Mouse (Mus musculus) midbrain, embryonic 11.5 days (tissue): ENCODE data around the gene Arhgap18. TPM values are rescaled to one million over a fixed set of nuclear protein-coding genes. Genes with fewer than 3 reads are reported as not detected.

Source experiments
- ATAC-seq: fragments of 200-750 bp; cut with Nextera tagmentation; 2 replicates; pipeline ENCODE4 v1.8.0; 2017; ENCODE audit warnings: moderate TSS enrichment, moderate library complexity; ENCODE audit not compliant: low FRiP score
- DNase-seq: peaks from one replicate; pipeline ENCODE4 v3.0.0; 2015; ENCODE audit warnings: low spot score; ENCODE audit errors: missing footprints
- H3K27ac ChIP-seq: fragments of 300-500 bp; sonication (generic); 2 replicates; pipeline ENCODE4 v1.5.1; 2014; ENCODE audit warnings: low read depth, low read length
- H3K27me3 ChIP-seq: fragments of 300-500 bp; sonication (generic); 2 replicates; pipeline ENCODE4 v1.6.1; 2014; ENCODE audit warnings: mild to moderate bottlenecking, low read length, moderate library complexity, mixed read lengths; ENCODE audit not compliant: control insufficient read depth, insufficient read depth
- H3K36me3 ChIP-seq: fragments of 300-500 bp; sonication (generic); 2 replicates; pipeline ENCODE4 v1.6.1; 2014; ENCODE audit warnings: mild to moderate bottlenecking, low read length, moderate library complexity, mixed read lengths; ENCODE audit not compliant: control insufficient read depth, insufficient read depth
- H3K4me1 ChIP-seq: fragments of 300-500 bp; sonication (generic); 2 replicates; pipeline ENCODE4 v1.6.1; 2014; ENCODE audit warnings: low read length; ENCODE audit not compliant: control insufficient read depth, insufficient read depth
- H3K4me2 ChIP-seq: fragments of 300-500 bp; sonication (generic); 2 replicates; pipeline ENCODE4 v1.6.1; 2014; ENCODE audit warnings: mild to moderate bottlenecking, moderate library complexity
- H3K4me3 ChIP-seq: fragments of 300-500 bp; sonication (generic); 2 replicates; pipeline ENCODE4 v1.5.1; 2014; ENCODE audit warnings: low read depth, low read length
- H3K9ac ChIP-seq: fragments of 300-500 bp; sonication (generic); 2 replicates; pipeline ENCODE4 v1.6.1; 2014; ENCODE audit warnings: low read length
- H3K9me3 ChIP-seq: fragments of 300-500 bp; sonication (generic); 2 replicates; pipeline ENCODE4 v1.6.1; 2016; ENCODE audit warnings: low read length; ENCODE audit not compliant: control insufficient read depth
- WGBS: fragments of 180-500 bp; shearing (Covaris S2); extraction: QIAGEN DNeasy Blood & Tissue Kit; methylation state at CpG from one replicate; pipeline ENCODE4 v1.1.7; 2014; 5-methylcytosine and 5-hydroxymethylcytosine counted together
- polyA plus RNA-seq: library from polyadenylated mRNA; unstranded; fragments of >200 nt; fragmentation: Nextera tagmentation; extraction: Ambion mirVana; gene quantifications from 2 replicates; pipeline ENCODE4 v1.2.1, GENCODE M21; 2014

Gene Arhgap18
- polyA plus RNA-seq, 1 experiment from 2014 or later: 14.9 TPM

DNA sequence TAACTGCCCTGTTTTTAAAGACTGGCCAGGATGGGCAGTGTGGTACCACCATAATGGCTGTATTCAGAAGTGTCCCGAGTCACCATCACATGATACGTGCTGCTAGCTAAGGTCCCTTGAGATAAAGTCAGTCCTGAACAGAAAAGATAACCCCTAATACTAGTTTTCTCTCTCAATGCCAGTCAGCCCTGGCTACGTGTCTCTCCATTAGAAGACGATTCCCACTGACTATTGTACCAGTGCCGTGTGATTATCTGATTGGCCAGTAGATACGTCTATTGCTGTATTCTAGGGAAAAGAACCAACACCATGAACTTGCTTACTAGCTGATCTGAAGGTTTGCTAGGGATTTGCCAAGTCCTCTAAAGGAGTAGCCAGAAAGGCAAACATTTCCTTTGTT lies 785 bp downstream of the Arhgap18 start:
- Histone ChIP-seq H3K4me1 (peaks cover 4% of the 10 kb centered on the region; the same call in 1 of the 2 replicates), H3K27me3 (no peaks in the 10 kb centered on the region), H3K4me2 (no peak overlapping the region), H3K9ac (no peak overlapping the region), H3K27ac (no peak overlapping the region), H3K36me3 (no peaks in the 10 kb centered on the region), H3K4me3 (no peak overlapping the region), H3K9me3 (no peaks in the 10 kb centered on the region)
- DNase-seq: no peak
- WGBS: 89% methylated on average over 6 of the region's 6 CpGs
- ATAC-seq: no peak

DNA sequence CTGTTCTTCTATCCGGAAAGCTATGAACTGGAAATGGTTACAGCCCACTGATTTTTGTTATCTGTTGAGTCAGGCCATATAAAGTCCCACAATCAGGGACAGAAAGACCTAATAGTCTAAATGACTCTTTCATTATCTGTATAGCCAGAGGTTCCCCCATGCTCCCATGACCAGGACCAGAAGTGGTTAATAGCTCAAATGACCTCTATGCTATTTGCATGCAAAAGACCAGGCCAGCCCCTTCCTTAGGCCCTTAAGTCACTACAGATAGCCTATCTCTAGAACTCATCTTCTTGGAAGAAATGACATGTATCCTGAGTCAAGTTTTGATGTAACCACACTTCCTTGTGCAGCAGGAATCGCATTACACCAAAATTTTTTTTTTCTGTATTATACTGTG lies 4.0 kb downstream of the Arhgap18 start:
- no peaks in the 10 kb centered on the region for H3K36me3 ChIP-seq
- DNase-seq (no peak), ATAC-seq (no peak)
- H3K9me3 ChIP-seq: no peaks in the 10 kb centered on the region
- no peak overlapping the region for H3K4me2 ChIP-seq
- WGBS: 85% methylated on average over 2 of the region's 2 CpGs
- H3K9ac ChIP-seq: no peak overlapping the region
- no peak overlapping the region for H3K4me3 ChIP-seq
- H3K27ac ChIP-seq: no peak overlapping the region
- peaks cover 7% of the 10 kb centered on the region; the same call in 1 of the 2 replicates for H3K4me1 ChIP-seq
- H3K27me3 ChIP-seq: no peaks in the 10 kb centered on the region

- Histone ChIP-seq H3K9ac (no peak overlapping the region), H3K4me2 (no peak overlapping the region), H3K27ac (no peak overlapping the region), H3K9me3 (no peaks in the 10 kb centered on the region), H3K36me3 (no peaks in the 10 kb centered on the region), H3K27me3 (no peaks in the 10 kb centered on the region), H3K4me3 (no peak overlapping the region), H3K4me1 (0 out of 2 replicates have a peak, but pooled peaks cover 2% of the 10 kb centered on the region)
- ATAC-seq (peak; percentile 56; the same call in 1 of the 2 replicates), DNase-seq (no peak)
- WGBS: 59% methylated on average over 6 of the region's 6 CpGs
Observed at GRCm38 (mm10) chr10:26759469-26759868, 6.2 kb downstream of the Arhgap18 start.

DNA sequence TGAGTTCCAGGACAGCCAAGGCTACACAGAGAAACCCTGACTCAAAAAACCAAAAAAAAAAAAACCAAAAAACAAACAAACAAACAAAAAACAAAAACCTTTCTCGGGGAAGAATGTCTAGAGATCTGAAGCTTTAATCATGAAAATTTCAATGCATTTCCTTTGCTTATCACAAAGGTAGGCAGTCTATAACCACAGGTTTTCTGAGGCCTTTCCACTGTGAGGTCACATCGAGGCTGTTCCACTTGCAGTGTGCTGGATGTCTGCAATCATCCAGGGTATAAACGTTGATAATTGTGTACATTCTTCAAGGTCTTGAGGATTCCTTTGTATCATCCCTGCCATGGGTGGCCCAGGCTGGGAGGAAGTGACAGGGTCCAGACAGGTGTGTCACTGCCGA lies 7.9 kb downstream of the Arhgap18 start:
- 81% methylated on average over 4 of the region's 4 CpGs for WGBS
- H3K9me3 ChIP-seq: no peaks in the 10 kb centered on the region
- H3K27me3 ChIP-seq: no peaks in the 10 kb centered on the region
- no peak overlapping the region for H3K4me3 ChIP-seq
- H3K27ac ChIP-seq: no peak overlapping the region
- 0 out of 2 replicates have a peak, but pooled peaks cover 2% of the 10 kb centered on the region for H3K4me1 ChIP-seq
- no peak for ATAC-seq
- no peak overlapping the region for H3K4me2 ChIP-seq
- no peak for DNase-seq
- no peak overlapping the region for H3K9ac ChIP-seq
- H3K36me3 ChIP-seq: no peaks in the 10 kb centered on the region

DNA sequence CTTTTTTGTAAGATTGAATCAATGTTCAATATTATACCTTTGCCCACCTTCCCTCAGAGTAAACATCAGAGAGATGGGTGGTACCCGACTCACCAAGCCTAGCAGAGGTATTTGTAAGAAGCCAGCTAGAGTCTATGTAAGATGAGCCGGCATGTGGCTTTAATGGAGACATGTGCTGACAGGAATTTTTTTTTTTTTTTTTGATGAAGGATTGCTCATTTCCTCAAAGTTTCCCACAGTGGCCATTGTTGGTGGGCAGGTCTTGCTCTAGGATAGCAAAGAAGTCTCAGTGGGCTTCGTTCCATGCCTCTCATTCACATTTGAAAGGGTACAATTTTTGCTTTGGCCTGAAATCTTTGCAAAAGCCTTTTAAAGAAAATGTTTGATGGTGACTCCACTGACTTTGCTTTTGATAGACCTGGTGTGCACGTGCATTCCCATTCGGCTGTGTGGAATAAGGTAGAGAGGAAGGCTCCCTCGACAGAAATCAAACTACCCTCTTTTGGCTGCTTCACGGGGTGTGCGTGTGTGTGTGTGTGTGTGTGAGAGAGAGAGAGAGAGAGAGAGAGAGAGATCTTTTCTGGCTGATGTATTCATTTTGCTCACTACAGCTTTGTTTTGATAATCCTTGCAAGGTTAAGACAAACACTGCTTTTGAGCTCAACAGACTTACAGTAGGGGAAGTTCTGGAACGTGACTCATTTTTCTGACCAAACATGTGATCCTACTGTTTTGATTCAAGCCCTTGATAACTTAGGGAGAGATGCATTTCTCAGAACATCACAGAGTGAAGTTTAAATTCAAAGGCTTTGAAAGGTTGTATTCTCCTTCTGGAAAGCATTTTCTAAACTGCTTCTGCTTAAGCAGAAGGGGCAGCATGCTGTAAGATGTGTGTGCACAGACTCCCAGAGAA lies 9.0 kb downstream of the Arhgap18 start:
- no peaks in the 10 kb centered on the region for H3K27me3 ChIP-seq
- H3K4me2 ChIP-seq: no peak overlapping the region
- ATAC-seq (no peak), DNase-seq (no peak)
- no peaks in the 10 kb centered on the region for H3K9me3 ChIP-seq
- WGBS: 79% methylated on average over 9 of the region's 9 CpGs
- 0 out of 2 replicates have a peak, but pooled peaks cover 2% of the 10 kb centered on the region for H3K4me1 ChIP-seq
- no peak overlapping the region for H3K4me3 ChIP-seq
- H3K36me3 ChIP-seq: no peaks in the 10 kb centered on the region
- no peak overlapping the region for H3K27ac ChIP-seq
- no peak overlapping the region for H3K9ac ChIP-seq

GRCm38 (mm10) chr10:26767196-26767595 lies 14.0 kb downstream of the Arhgap18 start:
- WGBS: 93% methylated on average over 3 of the region's 3 CpGs
- Histone ChIP-seq H3K27me3 (no peaks in the 10 kb centered on the region), H3K4me3 (no peak overlapping the region), H3K36me3 (no peaks in the 10 kb centered on the region), H3K9me3 (no peaks in the 10 kb centered on the region), H3K4me2 (no peak overlapping the region), H3K27ac (no peak overlapping the region), H3K4me1 (no peaks in the 10 kb centered on the region), H3K9ac (no peak overlapping the region)
- DNase-seq (no peak), ATAC-seq (no peak)

- Histone ChIP-seq H3K9ac (no peak overlapping the region), H3K4me1 (no peaks in the 10 kb centered on the region), H3K4me2 (no peak overlapping the region), H3K4me3 (no peak overlapping the region), H3K27me3 (no peaks in the 10 kb centered on the region), H3K36me3 (no peaks in the 10 kb centered on the region), H3K27ac (no peak overlapping the region), H3K9me3 (no peaks in the 10 kb centered on the region)
- DNase-seq: no peak
- no peak for ATAC-seq
- 81% methylated on average over 2 of the region's 2 CpGs for WGBS
Observed at GRCm38 (mm10) chr10:26768943-26769342, 15.7 kb downstream of the Arhgap18 start.

GRCm38 (mm10) chr10:26770035-26770434 lies 16.8 kb downstream of the Arhgap18 start:
- H3K27me3 ChIP-seq: no peaks in the 10 kb centered on the region
- no peaks in the 10 kb centered on the region for H3K9me3 ChIP-seq
- H3K4me1 ChIP-seq: no peaks in the 10 kb centered on the region
- H3K4me2 ChIP-seq: no peak overlapping the region
- ATAC-seq (no peak), DNase-seq (no peak)
- WGBS: 85% methylated on average over 8 of the region's 8 CpGs
- H3K36me3 ChIP-seq: no peaks in the 10 kb centered on the region
- no peak overlapping the region for H3K4me3 ChIP-seq
- H3K9ac ChIP-seq: no peak overlapping the region
- no peak overlapping the region for H3K27ac ChIP-seq

GRCm38 (mm10) chr10:26771938-26772623 lies 18.9 kb downstream of the Arhgap18 start:
- H3K27ac ChIP-seq: peak overlapping the region; percentile 41; the same call in 1 of the 2 replicates
- H3K4me1 ChIP-seq: no peaks in the 10 kb centered on the region
- 9% methylated on average over 15 of the region's 15 CpGs for WGBS
- peak overlapping the region; percentile 50 for H3K4me3 ChIP-seq
- ATAC-seq: peak; percentile 98
- H3K27me3 ChIP-seq: no peaks in the 10 kb centered on the region
- H3K9ac ChIP-seq: peak overlapping the region; percentile 41
- no peaks in the 10 kb centered on the region for H3K36me3 ChIP-seq
- peak; percentile 97 for DNase-seq
- H3K4me2 ChIP-seq: peak overlapping the region; percentile 73
- no peaks in the 10 kb centered on the region for H3K9me3 ChIP-seq
